Mouse (Mus musculus) olfactory bulb, adult 2 months (tissue): Measurements from ENCODE around the gene Emc9. TPM values are rescaled to one million over a fixed set of nuclear protein-coding genes. Genes with fewer than 3 reads are reported as not detected.

Source experiments
- H3K27ac ChIP-seq: fragments of 200-500 bp; 2 replicates; pipeline ENCODE4 v1.5.1; 2012; ENCODE audit warnings: low read depth, low read length; ENCODE audit not compliant: insufficient read depth
- H3K4me1 ChIP-seq: fragments of 200-500 bp; 2 replicates; pipeline ENCODE4 v1.6.1; 2012; ENCODE audit warnings: low read length; ENCODE audit not compliant: control insufficient read depth, insufficient read depth
- H3K4me3 ChIP-seq: fragments of 200-500 bp; 2 replicates; pipeline ENCODE4 v1.5.1; 2012; ENCODE audit warnings: mild to moderate bottlenecking, low read depth, low read length, moderate library complexity; ENCODE audit not compliant: insufficient read depth
- CTCF ChIP-seq: fragments of 200-500 bp; IDR thresholded peaks from 2 replicates; pipeline ENCODE4 v1.5.1; 2012; ENCODE audit warnings: low read depth, mild to moderate bottlenecking, low read length, moderate library complexity; ENCODE audit not compliant: insufficient read depth
- POLR2A ChIP-seq: fragments of 200-500 bp; IDR thresholded peaks from 2 replicates; pipeline ENCODE4 v1.6.1; 2012; ENCODE audit warnings: mild to moderate bottlenecking, low read depth, low read length, moderate library complexity; ENCODE audit not compliant: insufficient read depth
- WGBS: fragments of 180-500 bp; shearing (Covaris S2); methylation state at CpG from one replicate; pipeline ENCODE4 v1.1.7; 2018; 5-methylcytosine and 5-hydroxymethylcytosine counted together
- polyA plus RNA-seq: library from polyadenylated mRNA; stranded (reverse); fragments of >200 nt; gene quantifications from 2 replicates; pipeline ENCODE4 v1.2.4, GENCODE M21; 2012; ENCODE audit warnings: low replicate concordance; ENCODE audit not compliant: missing spikeins, insufficient read depth, insufficient read length

The Emc9 gene
- polyA plus RNA-seq, 1 experiment: not detected

DNA sequence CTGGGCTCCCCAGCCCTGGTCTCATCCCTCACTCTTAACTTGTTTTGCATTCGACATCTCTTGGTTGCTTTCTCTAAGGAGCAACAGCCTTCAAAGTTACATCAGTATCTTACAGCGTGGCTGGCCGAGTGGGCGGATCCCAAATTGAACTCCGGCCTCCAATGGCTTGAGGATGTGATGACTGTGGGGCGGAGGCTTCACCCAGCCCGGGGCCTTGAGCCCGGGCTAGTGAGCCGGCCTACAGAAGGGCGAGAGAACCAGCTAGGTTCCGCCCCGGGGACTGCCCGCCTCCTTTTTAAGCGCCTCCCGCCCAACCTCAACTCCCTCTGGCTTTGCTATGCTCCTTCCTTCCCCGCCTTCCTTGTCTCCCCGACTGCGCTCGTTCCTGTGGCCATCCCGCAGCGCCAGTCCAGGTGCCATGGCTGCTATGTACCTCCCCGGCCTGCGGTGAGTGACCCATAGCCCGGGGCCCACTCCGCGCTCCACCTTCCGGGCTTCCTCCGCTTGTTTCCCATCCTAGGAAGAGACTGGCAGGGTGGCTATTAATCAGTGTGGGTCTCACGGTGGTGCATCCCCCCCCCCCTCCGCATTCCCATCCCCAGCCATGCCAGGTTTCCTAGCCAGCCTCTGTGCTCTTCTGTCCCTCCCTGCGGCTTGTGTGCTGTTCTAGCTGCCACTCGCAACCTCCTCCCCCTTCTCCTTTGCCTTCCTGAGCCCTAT lies 44.9 kb downstream of the Emc9 start, which contains the start of gene Pck2:
Pck2 (plus strand) TSS at position 200 of the 720 bp plus-strand sequence.
- peak within 1 kb of the TSS; percentile 68 for H3K4me3 ChIP-seq
- peak within 1 kb of the TSS; percentile 86 for H3K27ac ChIP-seq
- H3K4me1 ChIP-seq: peaks cover 18% of the 10 kb centered on the region
- WGBS: 0% methylated on average over 29 of the region's 32 CpGs
- no peak for TF ChIP-seq CTCF
- peak; percentile 52 for TF ChIP-seq POLR2A

GRCm38 (mm10) chr14:55536116-55536745 lies 48.9 kb downstream of the Emc9 start:
- WGBS: 60% methylated on average over 6 of the region's 6 CpGs
- Histone ChIP-seq H3K4me3 (no peak overlapping the region), H3K27ac (no peak overlapping the region), H3K4me1 (peaks cover 7% of the 10 kb centered on the region; the same call in 1 of the 2 replicates)
- no peak for TF ChIP-seq POLR2A
- TF ChIP-seq CTCF: peak; percentile 68

Other genes starting within 250 kb of the Emc9 start
- not detected in 2 replicates for gene Dhrs4, start 106.5 kb downstream of the Emc9 start, polyA plus RNA-seq
- gene Carmil3, start 94.7 kb downstream of the Emc9 start, polyA plus RNA-seq: not detected in 2 replicates
- gene Cpne6, start 74.9 kb downstream of the Emc9 start, polyA plus RNA-seq: 357 TPM in 1 of 2 replicates, not detected in the other
- not detected in 2 replicates for gene Nrl, start 60.3 kb downstream of the Emc9 start, polyA plus RNA-seq
- gene Pck2, start 45.0 kb downstream of the Emc9 start, polyA plus RNA-seq: not detected in 2 replicates
- gene Dcaf11, start 25.3 kb downstream of the Emc9 start, polyA plus RNA-seq: not detected in 2 replicates
- not detected in 2 replicates for gene A730061H03Rik, start 24.9 kb downstream of the Emc9 start, polyA plus RNA-seq
- not detected in 2 replicates for gene Fitm1, start 9.7 kb downstream of the Emc9 start, polyA plus RNA-seq
- gene Psme1, start 7.2 kb downstream of the Emc9 start, polyA plus RNA-seq: not detected in 2 replicates
- not detected in 2 replicates for gene Psme2, start 5.8 kb upstream of the Emc9 start, polyA plus RNA-seq
- gene Rnf31, start 6.4 kb upstream of the Emc9 start, polyA plus RNA-seq: not detected in 2 replicates
- not detected in 2 replicates for gene Irf9, start 18.3 kb upstream of the Emc9 start, polyA plus RNA-seq
- not detected in 2 replicates for gene Rec8, start 32.7 kb upstream of the Emc9 start, polyA plus RNA-seq
- not detected in 2 replicates for gene Ipo4, start 50.7 kb upstream of the Emc9 start, polyA plus RNA-seq
- not detected in 2 replicates for gene Gm49378, start 52.6 kb upstream of the Emc9 start, polyA plus RNA-seq
- not detected in 2 replicates for gene Tm9sf1, start 58.5 kb upstream of the Emc9 start, polyA plus RNA-seq
- not detected in 2 replicates for gene Tssk4, start 64.9 kb upstream of the Emc9 start, polyA plus RNA-seq
- gene Mdp1, start 75.2 kb upstream of the Emc9 start, polyA plus RNA-seq: not detected in 2 replicates
- not detected in 2 replicates for gene Gmpr2, start 86.6 kb upstream of the Emc9 start, polyA plus RNA-seq
- not detected in 2 replicates for gene Nedd8, start 86.8 kb upstream of the Emc9 start, polyA plus RNA-seq
- gene Tinf2, start 96.5 kb upstream of the Emc9 start, polyA plus RNA-seq: not detected in 2 replicates
- gene Tgm1, start 128.6 kb upstream of the Emc9 start, polyA plus RNA-seq: not detected in 2 replicates
- gene Rabggta, start 137.0 kb upstream of the Emc9 start, polyA plus RNA-seq: not detected in 2 replicates
- gene Dhrs1, start 160.4 kb upstream of the Emc9 start, polyA plus RNA-seq: not detected in 2 replicates
- not detected in 2 replicates for gene Nop9, start 160.4 kb upstream of the Emc9 start, polyA plus RNA-seq
- not detected in 2 replicates for gene Cideb, start 173.2 kb upstream of the Emc9 start, polyA plus RNA-seq
- gene Ltb4r2, start 176.1 kb upstream of the Emc9 start, polyA plus RNA-seq: not detected in 2 replicates
- gene Ltb4r1, start 180.7 kb upstream of the Emc9 start, polyA plus RNA-seq: not detected in 2 replicates
- not detected in 2 replicates for gene Adcy4, start 198.8 kb upstream of the Emc9 start, polyA plus RNA-seq
- gene Ripk3, start 203.6 kb upstream of the Emc9 start, polyA plus RNA-seq: not detected in 2 replicates
- not detected in 2 replicates for gene Nfatc4, start 237.8 kb upstream of the Emc9 start, polyA plus RNA-seq